Mouse (Mus musculus) thymus, postnatal 14 days (tissue): ENCODE measurements around the gene Igsf9b.

Experiments
- DNase-seq: peaks from one replicate; pipeline ENCODE4 v3.0.0; 2021

Gene Igsf9b

DNA sequence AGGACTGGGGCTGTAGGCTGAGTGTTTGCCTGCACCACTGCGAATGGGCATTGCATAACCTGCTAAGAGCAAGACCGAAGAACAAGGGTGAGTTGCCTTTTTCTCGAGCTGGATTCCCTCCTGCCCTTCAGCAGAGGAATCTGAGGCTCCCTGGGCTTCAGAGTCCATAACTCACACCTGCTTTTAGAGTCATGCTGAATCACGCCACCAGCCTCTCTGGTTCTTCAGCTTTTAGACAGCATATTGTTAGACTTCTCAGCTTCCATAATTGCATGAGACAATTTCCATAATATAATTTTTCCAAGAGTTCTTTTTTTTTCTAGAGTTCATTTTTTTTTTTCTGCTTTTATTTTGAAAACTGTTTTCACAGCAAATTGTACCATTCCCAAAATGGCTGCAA is 4.6 kb upstream of the Igsf9b start:
- DNase-seq, result no peak

DNA sequence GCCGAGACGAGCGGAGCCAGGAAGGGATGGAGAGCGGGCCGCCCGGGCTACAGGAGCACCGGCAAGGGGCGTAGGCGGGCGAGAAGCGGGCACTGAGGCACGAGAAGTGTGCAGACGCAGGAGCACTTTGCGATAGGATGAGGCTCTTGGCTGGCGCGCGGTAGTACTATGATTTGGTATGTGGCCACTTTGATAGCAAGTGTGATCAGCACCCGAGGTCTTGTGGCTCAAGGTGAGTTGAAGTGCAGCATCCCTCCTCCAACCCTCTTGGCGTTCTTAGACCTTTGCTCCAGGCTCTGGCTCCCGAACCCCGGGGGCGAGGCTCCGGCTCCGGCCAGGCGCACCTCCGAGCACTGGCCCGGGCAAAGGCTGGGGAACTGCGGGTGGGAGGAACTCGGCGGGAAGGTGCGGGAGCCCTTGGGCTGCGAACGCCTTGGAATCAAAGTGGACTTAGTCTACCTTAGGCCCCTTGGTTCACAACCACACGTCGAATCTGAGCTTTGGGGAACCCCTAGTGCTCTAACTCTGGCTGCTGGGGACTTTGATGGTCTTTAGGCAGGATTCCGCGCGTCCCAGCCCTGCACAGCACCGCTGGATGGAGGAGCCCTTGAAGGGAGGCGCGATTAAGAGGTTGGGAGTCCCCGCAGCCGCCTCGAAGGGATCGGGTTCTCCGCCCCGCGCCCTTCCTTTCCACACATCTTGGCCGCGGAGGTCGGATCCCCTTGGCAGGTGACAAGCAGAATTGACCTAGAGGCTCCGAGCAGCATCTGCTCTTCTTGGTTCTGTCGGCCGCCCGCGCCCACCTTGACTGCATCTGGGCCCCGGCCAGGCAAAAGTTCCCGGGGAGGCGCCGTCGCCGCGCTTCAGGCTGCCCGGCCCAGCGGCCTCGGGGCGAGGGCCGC is 533 bp downstream of the Igsf9b start:
- no peak for DNase-seq

DNA sequence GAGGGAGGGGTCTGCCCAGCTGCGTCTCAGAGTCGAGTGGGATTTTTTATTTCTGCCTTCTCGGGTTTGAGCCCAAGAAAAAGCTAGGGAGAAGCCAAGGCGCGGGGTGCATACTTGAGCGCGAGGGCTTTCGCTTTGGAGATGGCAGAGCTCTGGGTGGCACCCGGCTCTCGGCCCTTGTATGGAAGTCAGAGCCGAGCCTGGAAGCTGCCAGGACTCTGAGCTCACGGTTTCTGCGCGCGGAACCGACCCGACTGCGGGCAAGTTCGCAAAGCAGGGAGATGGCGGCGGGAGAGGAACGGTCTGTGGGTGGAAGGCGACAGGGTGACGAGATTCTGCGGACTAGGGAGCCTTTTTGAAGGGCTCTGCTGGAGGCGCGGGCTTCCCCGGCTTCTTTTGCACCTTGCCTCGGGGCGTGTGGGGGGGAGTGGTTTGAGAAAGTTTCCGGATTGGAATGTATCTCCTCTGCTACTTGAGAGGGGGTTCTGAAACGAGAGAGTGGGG is 1.2 kb downstream of the Igsf9b start:
- DNase-seq, result no peak

DNA sequence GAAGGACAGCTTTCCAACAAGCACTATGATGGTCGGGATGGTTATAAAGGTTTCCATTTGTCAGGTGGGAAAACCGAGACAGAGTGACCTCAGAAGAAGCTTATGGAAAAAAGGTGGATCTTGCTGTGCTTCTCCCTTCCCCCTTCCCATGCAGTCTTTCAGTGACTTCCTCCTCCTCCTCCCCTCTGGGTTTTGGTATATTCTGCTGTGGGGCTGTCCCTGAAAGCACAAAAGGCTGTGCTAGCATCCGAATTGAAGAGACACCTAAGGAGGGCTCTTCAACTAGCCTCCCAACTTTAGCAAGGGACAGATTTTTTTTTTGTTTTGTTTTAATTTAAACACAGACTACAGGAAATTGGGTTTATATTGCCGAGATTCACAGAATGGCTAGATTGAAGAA is 1.7 kb downstream of the Igsf9b start:
- no peak for DNase-seq

DNA sequence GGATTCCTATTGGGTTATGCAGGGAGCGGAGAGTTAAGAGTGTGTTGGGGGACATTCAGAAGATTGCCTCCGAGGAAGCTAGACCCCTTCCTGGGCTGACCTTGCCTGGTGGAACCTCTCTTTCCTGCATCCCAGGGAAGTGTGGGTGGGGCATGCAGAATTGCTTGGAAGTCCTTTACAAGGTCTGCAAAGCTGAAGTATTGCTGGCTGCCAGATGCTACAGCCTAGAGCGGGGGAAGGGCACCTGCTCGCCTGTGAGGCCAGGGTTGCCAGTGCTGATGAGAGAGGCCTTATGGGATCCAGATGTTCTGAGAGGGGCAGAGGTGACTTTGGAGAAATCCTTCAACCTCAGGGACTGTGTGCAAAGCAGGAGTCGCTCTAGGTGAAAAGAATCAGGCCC is 2.5 kb downstream of the Igsf9b start:
- DNase-seq, result no peak

DNA sequence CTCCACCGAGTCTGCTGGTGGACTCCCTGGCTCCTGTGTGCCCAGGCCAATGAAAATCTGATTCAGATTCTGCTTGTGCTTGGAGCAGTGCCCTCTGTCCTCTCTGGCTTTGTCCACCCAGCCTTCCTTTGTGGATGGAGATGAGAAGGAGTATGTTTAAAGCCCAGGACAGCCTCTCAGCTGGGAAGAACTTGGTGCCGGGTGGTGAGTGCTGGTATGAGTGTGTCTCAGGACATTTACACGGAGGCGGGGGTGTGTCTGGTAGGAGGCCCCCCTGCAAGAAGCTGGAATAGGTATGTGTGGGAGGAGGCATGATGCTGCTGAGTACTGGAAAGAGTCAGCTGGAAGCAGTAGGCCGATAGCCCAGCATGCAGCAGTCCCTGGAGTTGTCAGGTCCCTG is 3.3 kb downstream of the Igsf9b start:
- DNase-seq, result no peak

DNA sequence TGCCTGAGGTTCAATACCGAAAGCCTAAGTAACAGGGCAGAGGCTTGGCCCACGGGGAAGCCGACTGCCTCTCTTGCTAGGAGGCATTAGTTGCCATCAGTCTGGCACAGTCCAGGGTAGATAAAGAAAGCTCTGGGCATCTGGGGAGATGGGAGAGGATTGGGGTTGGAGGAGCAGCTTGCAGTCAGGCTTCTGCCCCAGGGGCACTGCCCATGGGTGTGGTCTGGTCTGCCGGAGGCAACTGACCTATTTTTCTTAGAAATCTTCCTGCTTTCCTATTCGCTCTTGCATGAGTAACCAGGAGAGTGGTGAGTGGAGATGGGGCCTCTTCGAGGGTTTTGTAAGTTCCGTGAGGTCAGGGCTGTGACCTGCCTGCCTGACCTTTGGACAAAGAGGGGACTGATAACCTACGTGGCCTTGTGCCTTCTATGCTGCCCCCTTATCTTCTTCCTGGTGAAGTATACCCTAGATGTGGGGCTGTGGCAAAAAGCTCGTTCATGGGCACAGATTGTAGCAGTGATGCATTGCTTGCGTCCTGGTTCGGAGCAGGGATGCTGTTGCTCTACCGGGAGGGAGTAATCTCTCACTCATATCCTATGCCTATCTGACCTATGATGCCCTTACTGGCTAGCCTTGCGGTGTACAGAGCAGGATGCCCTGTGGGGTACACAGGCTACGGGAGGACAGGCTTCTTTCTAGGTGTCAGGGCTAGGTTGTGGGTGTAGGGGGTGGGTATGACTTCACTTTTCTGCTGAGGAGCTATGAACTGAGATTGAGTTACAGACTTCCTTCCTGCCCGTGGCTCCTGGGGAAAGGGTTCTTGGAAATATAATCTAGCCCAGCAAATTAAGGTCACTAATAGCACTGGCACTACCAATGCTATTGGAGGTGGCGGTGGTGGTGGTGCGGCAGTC is 4.8 kb downstream of the Igsf9b start:
- DNase-seq, result no peak

DNA sequence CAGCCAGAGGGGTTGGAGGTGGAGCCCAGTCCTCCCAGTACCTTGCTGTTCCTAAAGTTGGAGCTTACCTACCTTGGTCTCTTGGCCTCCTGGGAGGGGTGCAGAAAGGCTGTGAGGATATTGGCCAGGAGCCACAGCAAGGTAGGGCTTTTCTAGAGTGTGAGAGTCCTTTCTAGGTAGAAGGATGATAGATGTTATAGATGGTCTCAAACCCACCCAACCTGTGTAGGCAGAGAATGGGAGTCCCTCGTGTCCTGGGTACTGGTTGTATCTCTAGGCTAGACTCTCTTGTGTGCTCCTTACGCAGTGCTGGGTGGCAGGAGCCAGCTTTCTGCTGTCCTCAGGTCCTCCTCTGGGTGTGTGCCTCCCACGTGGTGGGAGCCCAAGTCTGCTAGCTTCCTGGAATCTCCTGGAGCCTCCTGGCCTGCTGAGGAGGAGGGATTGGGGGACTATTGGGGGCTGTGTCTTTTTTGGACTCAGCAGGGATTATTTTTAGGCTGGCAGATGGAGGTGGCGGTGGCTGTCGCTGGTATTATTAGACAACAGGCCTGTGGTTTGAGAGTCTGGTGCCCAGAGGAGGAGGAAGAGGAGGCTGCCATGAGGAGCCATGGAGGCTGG is 5.6 kb downstream of the Igsf9b start:
- no peak for DNase-seq

DNA sequence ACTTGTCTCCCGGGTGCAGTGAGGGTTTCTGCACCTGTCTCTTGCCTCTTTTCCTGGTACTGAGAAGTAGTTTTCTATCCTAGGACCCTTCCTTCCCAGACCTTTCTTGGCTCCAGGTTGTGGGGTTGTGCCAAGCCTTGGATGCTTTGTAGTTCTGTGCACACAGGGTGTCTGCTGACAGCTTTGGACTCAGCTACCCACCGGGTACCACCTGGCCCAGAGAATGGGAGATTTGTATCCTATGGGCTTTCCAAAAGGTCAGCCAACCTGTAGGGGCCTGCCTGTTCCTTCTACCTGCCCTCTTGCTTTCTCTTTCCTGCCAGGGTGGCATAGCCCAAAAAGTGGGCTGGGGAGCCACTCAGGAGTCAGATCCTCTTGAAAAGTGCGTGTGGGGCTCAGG is 6.5 kb downstream of the Igsf9b start:
- no peak for DNase-seq

DNA sequence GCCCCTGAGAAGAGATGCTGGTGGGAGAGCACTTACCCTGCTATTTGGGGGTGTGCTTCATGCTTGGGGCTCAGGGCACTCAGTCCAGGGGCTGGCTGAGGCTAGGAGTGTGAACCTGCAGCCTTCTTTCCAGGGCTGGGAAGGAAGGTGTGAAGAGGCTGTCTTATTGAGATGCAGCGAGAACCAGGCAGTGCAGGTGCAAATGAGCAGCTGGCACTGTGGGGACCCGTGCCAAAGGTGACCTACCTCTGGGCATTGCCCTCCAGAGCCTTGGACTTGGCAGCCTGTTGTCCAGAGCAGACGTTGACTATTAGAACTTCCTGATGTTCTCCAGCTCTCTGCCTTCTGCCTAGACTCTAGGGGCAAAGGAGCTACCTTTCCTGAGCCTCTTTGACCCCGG is 7.6 kb downstream of the Igsf9b start:
- DNase-seq, result no peak

DNA sequence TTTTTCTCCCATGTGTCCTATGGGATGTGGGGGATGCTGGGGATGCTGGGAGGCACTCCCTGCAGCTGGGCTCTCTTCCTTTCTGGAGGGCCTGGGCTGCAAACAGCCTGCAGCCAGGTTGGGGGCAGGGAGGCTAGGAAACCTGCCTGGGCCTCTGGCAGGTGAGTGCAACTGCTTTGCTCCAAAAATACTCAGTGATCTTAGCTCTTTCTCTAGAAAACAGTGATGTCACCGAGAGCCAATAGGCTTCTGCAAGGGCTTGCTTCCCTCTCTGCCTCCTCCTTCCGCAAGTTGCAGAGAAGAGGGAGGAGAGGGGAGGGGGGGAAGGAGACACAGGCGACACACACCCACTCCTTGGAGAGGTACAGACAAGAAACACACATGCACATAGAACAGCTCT is 8.3 kb downstream of the Igsf9b start:
- DNase-seq, result no peak

DNA sequence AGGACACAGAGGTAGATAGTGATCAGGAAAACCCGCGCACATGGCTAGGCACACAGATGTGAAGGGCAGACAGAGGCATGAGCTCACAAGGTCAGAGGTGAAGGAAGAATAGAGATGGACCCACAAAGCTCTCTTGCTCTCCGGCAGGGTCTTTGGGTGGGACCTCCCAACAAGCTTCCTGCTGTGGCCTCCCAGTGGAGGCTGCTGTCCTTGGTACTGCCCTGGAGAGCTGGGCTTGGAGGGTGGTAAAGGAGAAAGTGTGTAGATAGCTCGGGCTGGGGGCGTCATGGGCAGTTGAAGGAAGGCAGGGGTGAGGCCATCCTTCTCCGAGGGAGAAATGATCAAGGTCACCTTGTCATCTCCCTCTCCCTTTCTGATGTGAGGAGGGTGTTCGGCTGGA is 9.0 kb downstream of the Igsf9b start:
- no peak for DNase-seq

DNA sequence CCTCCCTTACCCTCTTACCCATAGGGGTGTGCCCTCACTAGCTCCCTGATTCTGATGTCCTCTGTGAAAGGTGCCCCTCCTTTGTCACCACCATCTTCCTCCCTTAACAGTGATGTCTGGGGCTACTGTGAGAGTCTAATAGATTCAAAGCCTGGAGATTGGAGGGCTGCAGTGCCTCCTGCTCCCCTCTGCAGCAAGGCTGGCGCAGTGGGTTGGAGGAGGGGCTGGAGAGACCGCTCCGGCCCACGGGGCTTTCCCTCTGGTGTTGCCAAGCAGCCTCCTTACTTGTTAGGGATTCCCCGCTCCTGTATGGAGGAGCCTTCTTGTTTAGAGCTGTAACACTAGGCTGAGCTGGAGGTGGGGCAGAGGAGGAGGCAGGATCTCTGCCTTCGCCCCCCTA is 9.6 kb downstream of the Igsf9b start:
- no peak for DNase-seq

DNA sequence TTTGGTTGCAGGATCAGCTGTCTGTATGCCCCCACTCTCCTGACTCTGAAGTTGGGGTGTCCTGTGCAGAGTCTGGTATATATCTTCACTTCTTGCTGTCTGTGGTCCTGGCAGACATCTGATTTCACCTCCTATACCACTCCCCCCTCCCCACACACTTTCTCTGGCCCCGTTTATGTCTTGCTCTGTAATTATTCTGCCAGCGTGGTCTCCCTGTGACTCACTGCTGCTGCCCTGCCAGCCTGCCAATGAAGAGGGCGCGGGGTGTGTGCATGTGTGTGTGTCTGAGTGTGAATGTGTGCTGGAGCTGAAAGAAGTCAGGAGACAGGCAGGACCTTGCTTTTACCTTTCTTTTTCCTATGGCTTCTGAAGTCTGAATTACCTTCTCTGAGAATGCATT is 11.0 kb downstream of the Igsf9b start:
- DNase-seq, result no peak

DNA sequence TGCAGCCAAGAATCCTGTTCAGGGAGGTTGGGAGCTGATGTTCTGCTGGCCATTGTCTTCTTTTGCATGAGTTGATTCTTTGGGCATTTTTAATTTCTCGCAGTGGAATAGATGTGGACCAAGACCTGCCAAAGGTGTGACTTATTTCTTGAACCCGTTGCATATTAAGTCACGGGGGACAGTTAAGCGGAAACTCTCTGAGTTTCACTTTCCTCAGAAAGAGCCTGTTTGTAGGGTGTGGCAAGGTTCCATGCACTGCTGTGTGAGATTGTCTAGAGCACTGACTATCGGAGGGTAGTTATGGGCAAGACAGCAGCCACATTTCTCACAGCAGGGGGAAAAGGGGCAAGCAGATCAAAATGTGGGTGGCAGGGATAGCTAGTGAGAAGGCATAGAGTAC is 14.4 kb downstream of the Igsf9b start:
- DNase-seq, result no peak

DNA sequence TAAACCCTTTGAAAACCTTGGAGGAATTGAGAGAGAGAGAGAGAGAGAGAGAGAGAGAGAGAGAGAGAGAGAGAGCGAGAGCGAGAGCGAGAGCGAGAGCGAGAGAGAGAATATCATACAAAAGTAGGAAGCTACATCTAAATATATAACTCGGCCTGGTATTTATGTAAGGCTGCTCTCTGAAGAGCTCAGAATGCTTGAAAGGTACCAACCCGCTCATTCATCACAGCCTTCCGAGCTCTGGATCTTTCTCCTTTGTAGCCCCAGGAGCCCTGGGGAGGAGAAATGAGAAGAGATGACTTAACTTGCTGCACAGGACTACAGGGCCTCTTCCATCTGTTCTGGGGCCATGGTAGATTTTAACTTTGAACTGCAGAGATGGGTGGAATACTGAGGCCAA is 22.3 kb downstream of the Igsf9b start:
- DNase-seq, result no peak

DNA sequence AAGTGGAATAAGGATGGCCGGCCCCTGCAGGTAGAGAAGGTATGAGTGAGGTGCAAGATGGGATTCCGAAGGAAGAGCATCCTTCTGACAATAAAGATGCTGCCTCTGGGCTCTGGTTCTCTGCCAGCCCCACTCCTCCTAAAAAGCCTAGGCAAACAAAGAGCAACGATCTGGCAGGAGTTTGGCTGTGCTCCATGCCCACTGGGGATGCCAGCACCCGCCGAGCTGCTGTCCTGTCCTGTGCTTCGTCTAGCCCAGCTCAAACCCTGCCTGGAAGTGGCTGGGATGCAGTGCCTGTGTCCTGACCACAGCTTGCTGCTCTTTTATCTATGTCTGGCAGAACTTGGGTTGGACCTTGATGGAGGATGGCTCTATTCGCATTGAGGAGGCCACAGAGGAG is 23.3 kb downstream of the Igsf9b start:
- DNase-seq, result no peak

DNA sequence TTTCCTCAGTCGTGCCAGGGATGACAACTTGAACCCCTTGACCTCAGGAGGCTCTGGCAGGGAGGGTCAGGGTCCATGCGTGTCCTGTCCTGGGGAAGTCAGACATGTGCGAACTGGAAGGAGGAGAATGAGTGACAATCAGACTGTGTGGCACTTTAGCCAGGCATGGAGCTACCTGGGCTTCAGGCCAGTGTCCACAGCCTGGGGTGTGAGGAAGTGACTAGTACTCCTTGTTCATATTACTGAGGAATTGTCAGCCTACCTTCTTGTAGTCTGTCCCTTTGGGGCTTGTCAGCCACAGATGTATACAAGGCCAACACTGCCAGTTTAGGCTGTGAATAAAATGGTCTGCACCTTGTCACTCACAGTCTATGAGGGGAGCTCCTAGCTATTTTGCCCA is 24.4 kb downstream of the Igsf9b start:
- no peak for DNase-seq

DNA sequence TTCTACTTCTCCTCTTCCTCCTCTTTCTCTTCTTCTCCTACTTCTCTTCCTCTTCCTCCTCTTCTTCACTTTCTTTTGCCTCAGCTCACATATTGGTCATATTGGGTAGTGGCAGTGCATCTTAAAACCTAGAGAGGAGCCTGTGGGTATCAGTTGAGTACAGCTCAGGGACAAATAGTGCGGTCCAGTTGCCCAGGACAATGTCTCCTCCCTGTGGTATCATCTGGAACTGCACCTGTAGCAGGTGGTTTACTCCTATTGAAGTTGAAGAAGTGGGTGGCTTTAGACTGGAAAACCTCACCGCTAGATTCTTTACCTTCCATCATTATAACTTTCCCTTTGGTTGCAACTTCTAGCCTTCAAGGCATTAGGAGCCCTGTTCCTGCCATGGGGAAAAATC is 26.9 kb downstream of the Igsf9b start:
- DNase-seq, result peak; percentile 13

DNA sequence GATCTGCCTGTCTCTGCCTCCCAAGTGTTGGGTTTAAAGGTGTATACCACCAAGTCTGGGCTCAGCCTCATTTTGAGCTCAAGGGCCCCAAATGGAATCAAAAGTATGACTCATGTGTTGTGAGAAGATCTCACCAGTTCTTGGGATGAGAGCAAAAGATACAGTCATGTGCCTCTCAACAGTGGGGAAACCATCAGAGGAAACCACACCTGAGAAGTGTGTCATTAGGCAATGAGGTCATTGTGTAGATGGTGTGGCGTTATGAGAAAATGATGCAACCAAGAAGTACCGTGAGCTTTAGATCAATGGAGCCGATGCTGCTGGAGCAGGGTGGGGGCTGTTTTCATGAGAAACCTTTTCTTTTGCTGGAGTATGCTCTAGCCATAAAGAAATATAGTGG is 28.6 kb downstream of the Igsf9b start:
- no peak for DNase-seq

DNA sequence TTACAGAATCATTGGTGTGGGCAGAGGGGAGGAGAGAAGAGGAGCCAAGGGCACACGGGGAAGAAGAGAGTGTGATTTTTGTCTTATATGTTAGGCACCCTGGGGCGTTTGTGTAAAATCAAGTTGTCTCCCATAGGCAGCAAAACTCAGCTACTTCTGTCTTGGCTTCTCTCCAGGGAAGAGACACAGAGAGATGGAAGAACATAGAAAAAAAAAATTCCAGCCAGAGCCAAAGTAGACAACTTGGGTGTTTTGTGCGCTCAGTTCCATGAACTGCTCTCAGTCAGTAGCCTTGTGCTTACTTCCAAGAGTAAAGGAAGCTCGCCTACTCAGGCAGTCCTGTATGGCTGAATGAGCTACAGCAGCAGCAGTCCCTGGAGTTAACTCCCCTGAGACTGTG is 31.4 kb downstream of the Igsf9b start:
- DNase-seq, result no peak

DNA sequence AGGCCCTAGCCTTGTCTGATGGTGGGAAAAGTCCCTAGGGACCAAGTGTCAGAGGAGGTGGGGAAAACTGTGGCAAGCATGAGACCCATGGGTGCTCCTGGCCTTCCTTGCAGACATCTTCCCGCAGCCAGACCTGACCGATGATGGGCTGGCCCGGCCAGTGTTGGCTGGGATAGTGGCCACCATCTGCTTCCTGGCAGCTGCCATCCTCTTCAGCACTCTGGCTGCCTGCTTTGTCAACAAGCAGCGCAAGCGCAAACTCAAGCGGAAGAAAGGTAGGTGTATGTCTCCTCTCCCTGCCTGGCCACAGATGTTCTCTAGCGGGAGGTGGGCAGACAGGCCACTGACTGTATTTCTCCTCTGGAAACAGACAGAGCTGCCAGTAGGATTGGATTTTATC is 32.5 kb downstream of the Igsf9b start:
- no peak for DNase-seq

DNA sequence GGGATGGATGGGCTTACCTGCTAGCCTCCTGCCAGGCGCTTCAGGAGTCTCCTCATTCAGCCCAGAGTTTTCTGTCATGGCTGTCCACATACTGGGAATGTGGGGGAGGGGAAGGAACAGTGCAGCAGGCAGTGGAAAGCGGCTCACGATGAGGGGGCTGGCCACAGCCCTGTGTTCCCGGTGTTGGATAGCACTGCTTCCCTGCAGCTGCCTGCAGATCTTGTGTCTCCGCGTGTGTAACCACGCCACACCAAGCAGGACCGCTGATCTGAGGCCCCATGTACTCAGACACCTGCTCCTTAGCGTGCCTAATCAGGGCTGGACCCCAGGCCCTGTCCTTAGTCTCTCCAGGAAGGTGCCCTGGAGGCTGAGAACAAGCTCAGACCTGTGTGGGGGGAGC is 35.9 kb downstream of the Igsf9b start:
- DNase-seq, result no peak
